Mouse (Mus musculus): ENCODE results near the gene Troap.

DNA sequence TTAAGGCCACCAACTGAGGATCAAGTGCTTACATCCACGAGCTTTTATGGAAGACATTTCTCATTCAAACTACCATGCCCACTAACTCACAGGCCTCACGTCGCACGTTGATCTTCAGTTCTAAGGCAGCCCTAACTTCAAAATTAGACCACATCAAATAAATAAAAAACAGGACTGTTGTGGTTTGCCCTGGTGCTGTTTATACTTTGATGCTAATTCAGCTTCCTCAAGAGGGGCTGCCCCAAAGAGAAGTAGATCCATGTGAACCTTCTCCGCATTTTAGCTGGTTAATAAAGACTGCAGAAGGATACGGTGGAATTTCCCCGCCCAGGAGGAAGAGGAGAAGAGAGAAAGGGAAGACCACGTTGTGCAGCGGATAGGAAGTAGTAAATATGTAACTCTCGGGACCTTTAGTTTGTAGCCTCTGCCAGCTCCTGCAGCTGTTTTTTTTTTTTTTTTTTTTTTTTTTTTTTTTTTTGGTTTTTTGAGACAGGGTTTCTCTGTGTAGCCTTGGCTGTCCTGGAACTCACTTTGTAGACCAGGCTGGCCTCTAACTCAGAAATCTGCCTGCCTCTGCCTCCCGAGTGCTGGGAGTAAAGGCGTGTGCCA lies 8.7 kb upstream of the Troap start:
- TF ChIP-seq CTCF (IDR thresholded peaks at IDR 0.05; ENCODE audit: extremely low read depth, insufficient read depth, insufficient read length, insufficient replicate concordance) = no peak
- no peak for TF ChIP-seq POLR2A (IDR thresholded peaks at IDR 0.05; ENCODE audit: low read depth, low read length)

Data from spleen, adult 2 months (tissue).